ENCODE assay signal across 9 mouse cellular contexts in the genomic region with DNA sequence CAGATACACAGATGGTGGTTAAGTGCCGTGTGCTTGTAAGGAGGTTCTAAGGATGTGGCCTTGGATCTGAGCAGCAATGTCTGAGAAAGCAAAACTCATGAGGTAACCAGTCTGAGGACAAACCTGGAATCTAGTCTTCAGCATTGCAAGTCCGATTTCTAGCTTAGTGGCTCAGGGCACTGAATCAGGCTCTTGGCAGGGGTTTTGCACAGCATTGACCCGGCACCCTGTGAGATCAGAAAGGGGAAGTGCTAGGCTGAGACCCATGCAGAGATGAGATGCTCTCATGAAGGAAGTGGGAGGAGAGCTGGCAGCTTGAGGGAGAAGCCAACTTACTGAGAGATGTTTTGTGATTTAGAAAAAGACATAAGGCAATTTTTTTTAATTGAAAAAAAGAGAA.
A peak's percentile ranks its signal among the peaks of the same experiment; 100 is the strongest.
DNase-seq lines count a peak whose midpoint lies in the region; ATAC-seq lines count a peak whose summit lies in the region.
"Had no signal": no experiment of that assay in that cellular context is flagged by ENCODE, and none has a peak within 500 bp of the region (broad histone marks: within the 10 kb centered on the region; RNA-seq: fewer than 3 reads in every experiment).

No protein-coding gene starts in this region.

- ATAC-seq in frontal cortex, adult (ENCODE audit: low TSS enrichment), result no peak
- ATAC-seq in lung, embryonic 16.5 days (ENCODE audit: low read depth), result peak; percentile 66
- ATAC-seq in cerebellum, adult (ENCODE audit: insufficient number of reproducible peaks, low FRiP score, low TSS enrichment), result no peak

- peak; percentile 29 to 33 for DNase-seq in frontal cortex, postnatal 36 days (ENCODE audit: low spot score in 2 of 2)
- DNase-seq in 416B (ENCODE audit: low read depth), result peak; percentile 81
- DNase-seq in heart, embryonic 10.5 days (ENCODE audit: low spot score), result no peak
- DNase-seq in thymus, postnatal 14 days, result no peak
- DNase-seq in cerebellum, adult 9-10 months, result no peak

- WGBS in heart, embryonic 10.5 days, result 51% methylated on average over 3 of the region's 3 CpGs
- WGBS in lung, embryonic 16.5 days, result 39% methylated on average over 3 of the region's 3 CpGs

- H3K4me2 ChIP-seq in lung, embryonic 16.5 days (ENCODE audit: low read depth, low read length), result no peak overlapping the region; the same call in 1 of the 2 replicates

- H3K36me3 ChIP-seq in heart, embryonic 10.5 days, result no peaks in the 10 kb centered on the region
- no peaks in the 10 kb centered on the region for H3K36me3 ChIP-seq in lung, embryonic 16.5 days (ENCODE audit: control insufficient read depth, insufficient read depth, low read length)
- H3K36me3 ChIP-seq: midbrain, embryonic 12.5 days had no signal

- H3K4me3 ChIP-seq in heart, embryonic 10.5 days, result no peak overlapping the region
- no peak overlapping the region for H3K4me3 ChIP-seq in lung, embryonic 16.5 days (ENCODE audit: low read length)

- H3K27ac ChIP-seq in heart, embryonic 10.5 days, result peak overlapping the region; percentile 67; the same call in 1 of the 2 replicates
- peak overlapping the region; percentile 96 for H3K27ac ChIP-seq in lung, embryonic 16.5 days (ENCODE audit: low read length)
- H3K27ac ChIP-seq: midbrain, embryonic 12.5 days had no signal

- H3K9me3 ChIP-seq in heart, embryonic 10.5 days, result no peaks in the 10 kb centered on the region
- no peaks in the 10 kb centered on the region for H3K9me3 ChIP-seq in lung, embryonic 16.5 days (ENCODE audit: control insufficient read depth, low read length)
- H3K9me3 ChIP-seq: midbrain, embryonic 12.5 days had no signal

- peaks cover 42% of the 10 kb centered on the region for H3K4me1 ChIP-seq in heart, embryonic 10.5 days
- H3K4me1 ChIP-seq in lung, embryonic 16.5 days (replicated peaks; ENCODE audit: control insufficient read depth, insufficient read depth, low read length), result peaks cover 50% of the 10 kb centered on the region

- H3K27me3 ChIP-seq in heart, embryonic 10.5 days (ENCODE audit: insufficient read depth, poor library complexity, severe bottlenecking), result no peaks in the 10 kb centered on the region
- H3K27me3 ChIP-seq in lung, embryonic 16.5 days (ENCODE audit: control insufficient read depth, insufficient read depth, low read depth, low read length), result no peaks in the 10 kb centered on the region

- H3K9ac ChIP-seq in lung, embryonic 16.5 days (ENCODE audit: low read length), result peak overlapping the region; percentile 42; the same call in 1 of the 2 replicates

Comparison
In these comparisons a context has a peak if more than half of its experiments do, and no peak if none do; other contexts are left out.
1. DNase-seq: peak in frontal cortex, postnatal 36 days (2 of 2) and 416B (single experiment); none in heart, embryonic 10.5 days (single experiment), thymus, postnatal 14 days (single experiment) and cerebellum, adult 9-10 months (single experiment).